Mouse (Mus musculus) forebrain, embryonic 16.5 days (tissue): Measurements from ENCODE around the gene Nhlrc1. TPM values are rescaled to one million over a fixed set of nuclear protein-coding genes. Genes with fewer than 3 reads are reported as not detected.

ENCODE experiments used
- ATAC-seq: fragments of 200-750 bp; cut with Nextera tagmentation; 2 replicates; pipeline ENCODE4 v1.8.0; 2017; ENCODE audit warnings: mild to moderate bottlenecking, moderate library complexity
- H3K27ac ChIP-seq: fragments of 300-500 bp; sonication (generic); 2 replicates; pipeline ENCODE4 v1.5.1; 2014; ENCODE audit warnings: low read length, control low read depth
- H3K27me3 ChIP-seq: fragments of 300-500 bp; sonication (generic); replicated peaks from 2 replicates; pipeline ENCODE4 v1.6.1; 2014; ENCODE audit warnings: low read length; ENCODE audit not compliant: control insufficient read depth, insufficient read depth
- H3K36me3 ChIP-seq: fragments of 300-500 bp; sonication (generic); 2 replicates; pipeline ENCODE4 v1.6.1; 2014; ENCODE audit not compliant: control insufficient read depth, insufficient read depth
- H3K4me1 ChIP-seq: fragments of 300-500 bp; sonication (generic); replicated peaks from 2 replicates; pipeline ENCODE4 v1.6.1; 2014; ENCODE audit warnings: low read length; ENCODE audit not compliant: control insufficient read depth, insufficient read depth
- H3K4me2 ChIP-seq: fragments of 300-500 bp; sonication (generic); 2 replicates; pipeline ENCODE4 v1.6.1; 2014; ENCODE audit warnings: mild to moderate bottlenecking, low read length, control low read depth
- H3K4me3 ChIP-seq: fragments of 300-500 bp; sonication (generic); replicated peaks from 2 replicates; pipeline ENCODE4 v1.5.1; 2014; ENCODE audit warnings: mild to moderate bottlenecking, low read length, control low read depth
- H3K9ac ChIP-seq: fragments of 300-500 bp; sonication (generic); replicated peaks from 2 replicates; pipeline ENCODE4 v1.6.1; 2014; ENCODE audit warnings: low read depth, low read length, control low read depth
- H3K9me3 ChIP-seq: fragments of 300-500 bp; sonication (generic); 2 replicates; pipeline ENCODE4 v1.6.1; 2016; ENCODE audit warnings: low read length; ENCODE audit not compliant: control insufficient read depth
- WGBS: fragments of 180-500 bp; shearing (Covaris S2); extraction: QIAGEN DNeasy Blood & Tissue Kit; methylation state at CpG from one replicate; pipeline ENCODE4 v1.1.7; 2014; 5-methylcytosine and 5-hydroxymethylcytosine counted together
- polyA plus RNA-seq: library from polyadenylated mRNA; unstranded; fragments of >200 nt; fragmentation: Nextera tagmentation; extraction: Ambion mirVana; gene quantifications from 2 replicates; pipeline ENCODE4 v1.2.1, GENCODE M21; 2015

Nhlrc1 gene
- polyA plus RNA-seq, 1 experiment from 2014 or later = 14.9 TPM

GRCm38 (mm10) chr13:47019774-47020173 is 5.1 kb upstream of the Nhlrc1 start:
- no peak for ATAC-seq
- Histone ChIP-seq H3K27ac (no peak overlapping the region), H3K9ac (no peak overlapping the region), H3K4me2 (no peak overlapping the region), H3K9me3 (no peaks in the 10 kb centered on the region), H3K4me3 (no peak overlapping the region), H3K4me1 (no peaks in the 10 kb centered on the region; the same call in 1 of the 2 replicates), H3K27me3 (0 out of 2 replicates have a peak, but pooled peaks cover 2% of the 10 kb centered on the region), H3K36me3 (no peaks in the 10 kb centered on the region)
- 87% methylated on average over 7 of the region's 7 CpGs for WGBS

- Histone ChIP-seq H3K9ac (no peak overlapping the region), H3K9me3 (no peaks in the 10 kb centered on the region), H3K4me3 (no peak overlapping the region), H3K36me3 (no peaks in the 10 kb centered on the region), H3K4me1 (peaks cover 8% of the 10 kb centered on the region; the same call in 1 of the 2 replicates), H3K4me2 (no peak overlapping the region), H3K27ac (no peak overlapping the region), H3K27me3 (0 out of 2 replicates have a peak, but pooled peaks cover 2% of the 10 kb centered on the region)
- 45% methylated on average over 5 of the region's 5 CpGs for WGBS
- 0 out of 2 replicates have a peak, but pooled peaks have one; percentile 38 for ATAC-seq
Observed at GRCm38 (mm10) chr13:47017259-47017658, 2.6 kb upstream of the Nhlrc1 start.

GRCm38 (mm10) chr13:47015195-47015501 is 498 bp upstream of the Nhlrc1 start:
- Histone ChIP-seq H3K36me3 (0 out of 2 replicates have a peak, but pooled peaks cover under 1% of the 10 kb centered on the region), H3K4me2 (peak overlapping the region; percentile 98), H3K9ac (peak overlapping the region; percentile 68; the same call in 1 of the 2 replicates), H3K27me3 (0 out of 2 replicates have a peak, but pooled peaks cover 2% of the 10 kb centered on the region), H3K9me3 (peaks cover 11% of the 10 kb centered on the region), H3K4me1 (peaks cover 8% of the 10 kb centered on the region; the same call in 1 of the 2 replicates), H3K27ac (no peak overlapping the region), H3K4me3 (peak overlapping the region; percentile 69)
- no peak for ATAC-seq
- WGBS = 74% methylated on average over 5 of the region's 5 CpGs

DNA sequence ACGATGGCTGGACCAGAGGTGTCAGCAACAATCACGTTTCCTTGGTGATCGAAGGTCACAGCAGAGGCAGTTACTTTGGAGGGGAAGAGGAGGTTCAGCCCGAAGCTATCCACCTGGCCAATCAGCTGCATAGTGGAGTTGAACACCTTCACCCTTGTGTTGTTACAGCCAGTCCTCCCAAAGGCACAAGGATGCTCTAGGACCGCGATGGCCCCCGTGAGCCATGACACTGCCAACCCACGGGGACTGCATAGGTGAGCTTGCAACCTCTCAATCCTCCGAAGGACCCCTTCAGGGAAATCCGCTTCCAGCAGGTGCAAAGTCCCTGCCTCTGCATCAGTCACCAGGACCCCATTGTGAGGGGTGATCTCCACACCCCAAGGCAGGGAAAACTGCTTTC is 910 bp downstream of the Nhlrc1 start:
- Histone ChIP-seq H3K36me3 (0 out of 2 replicates have a peak, but pooled peaks cover 3% of the 10 kb centered on the region), H3K4me2 (peak overlapping the region; percentile 98), H3K4me1 (peaks cover 8% of the 10 kb centered on the region; the same call in 1 of the 2 replicates), H3K27me3 (0 out of 2 replicates have a peak, but pooled peaks cover 2% of the 10 kb centered on the region), H3K4me3 (peak overlapping the region; percentile 69), H3K27ac (no peak overlapping the region), H3K9me3 (peaks cover 15% of the 10 kb centered on the region), H3K9ac (no peak overlapping the region; the same call in 1 of the 2 replicates)
- 67% methylated on average over 10 of the region's 10 CpGs for WGBS
- ATAC-seq = no peak

DNA sequence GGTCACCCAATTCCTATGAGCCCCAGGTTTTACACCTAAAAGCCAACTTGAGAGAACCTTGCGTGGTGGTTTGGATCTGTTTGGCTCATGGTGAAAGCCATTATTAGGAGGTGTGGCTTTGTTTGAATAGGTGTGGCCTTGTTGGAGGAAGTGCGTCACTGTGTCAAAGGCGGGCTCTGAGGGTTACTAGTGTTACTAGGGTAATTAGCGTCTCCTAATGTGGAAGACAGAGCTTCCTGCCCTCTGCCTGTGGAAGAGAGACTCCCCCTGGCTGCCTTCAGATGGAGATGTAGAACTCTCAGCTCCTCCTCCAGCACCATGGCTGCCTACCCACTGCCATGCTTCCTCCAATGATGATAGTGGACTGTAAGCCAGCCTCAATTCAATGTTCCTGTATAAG is 13.1 kb downstream of the Nhlrc1 start:
- H3K27ac ChIP-seq = no peak overlapping the region
- no peaks in the 10 kb centered on the region for H3K9me3 ChIP-seq
- no peak for ATAC-seq
- H3K4me3 ChIP-seq = no peak overlapping the region
- H3K9ac ChIP-seq = no peak overlapping the region
- WGBS = 92% methylated on average over 4 of the region's 4 CpGs
- H3K36me3 ChIP-seq = no peaks in the 10 kb centered on the region
- no peaks in the 10 kb centered on the region for H3K27me3 ChIP-seq
- H3K4me1 ChIP-seq = no peaks in the 10 kb centered on the region
- no peak overlapping the region for H3K4me2 ChIP-seq

DNA sequence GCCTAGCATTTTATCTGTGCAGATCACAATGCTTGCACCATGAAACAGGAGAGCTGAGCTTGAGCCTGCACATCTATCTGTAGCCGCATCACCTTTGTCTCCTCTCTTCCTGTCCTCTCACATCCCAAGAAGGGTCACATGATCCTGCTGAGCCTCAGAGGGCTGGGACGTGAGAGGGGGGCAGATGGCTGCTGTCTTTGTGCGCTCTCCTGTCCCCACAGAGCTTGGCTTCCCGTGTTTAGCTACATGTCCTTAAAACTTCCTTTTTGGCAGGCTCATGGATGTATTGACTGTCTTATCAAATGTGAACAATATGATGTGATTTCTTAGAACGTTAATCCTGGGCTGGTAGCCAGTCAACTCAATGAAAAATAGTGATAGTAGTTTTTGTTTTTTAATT is 15.2 kb downstream of the Nhlrc1 start:
- no peak overlapping the region for H3K4me2 ChIP-seq
- H3K36me3 ChIP-seq = no peaks in the 10 kb centered on the region
- no peak for ATAC-seq

GRCm38 (mm10) chr13:46997355-46997754 is 17.3 kb downstream of the Nhlrc1 start:
- H3K4me3 ChIP-seq = no peak overlapping the region
- H3K9me3 ChIP-seq = no peaks in the 10 kb centered on the region
- no peak overlapping the region for H3K4me2 ChIP-seq
- no peaks in the 10 kb centered on the region for H3K36me3 ChIP-seq
- H3K4me1 ChIP-seq = no peaks in the 10 kb centered on the region
- no peak overlapping the region for H3K27ac ChIP-seq
- no peaks in the 10 kb centered on the region for H3K27me3 ChIP-seq
- ATAC-seq = no peak
- WGBS = 80% methylated on average over 4 of the region's 4 CpGs
- H3K9ac ChIP-seq = no peak overlapping the region

More for the DNA sequence above, 15.2 kb downstream of the Nhlrc1 start:
- H3K9ac ChIP-seq = no peak overlapping the region
- no peaks in the 10 kb centered on the region for H3K9me3 ChIP-seq
- 59% methylated on average over 5 of the region's 5 CpGs for WGBS
- H3K27ac ChIP-seq = no peak overlapping the region
- H3K4me1 ChIP-seq = no peaks in the 10 kb centered on the region
- no peak overlapping the region for H3K4me3 ChIP-seq
- no peaks in the 10 kb centered on the region for H3K27me3 ChIP-seq

- ATAC-seq = no peak
- Histone ChIP-seq H3K9ac (no peak overlapping the region), H3K4me3 (no peak overlapping the region), H3K36me3 (no peaks in the 10 kb centered on the region), H3K4me1 (no peaks in the 10 kb centered on the region), H3K27ac (no peak overlapping the region), H3K4me2 (no peak overlapping the region), H3K27me3 (no peaks in the 10 kb centered on the region), H3K9me3 (no peaks in the 10 kb centered on the region)
- WGBS = 83% methylated on average over 2 of the region's 2 CpGs
Observed at GRCm38 (mm10) chr13:46993274-46993551, 21.4 kb downstream of the Nhlrc1 start.

DNA sequence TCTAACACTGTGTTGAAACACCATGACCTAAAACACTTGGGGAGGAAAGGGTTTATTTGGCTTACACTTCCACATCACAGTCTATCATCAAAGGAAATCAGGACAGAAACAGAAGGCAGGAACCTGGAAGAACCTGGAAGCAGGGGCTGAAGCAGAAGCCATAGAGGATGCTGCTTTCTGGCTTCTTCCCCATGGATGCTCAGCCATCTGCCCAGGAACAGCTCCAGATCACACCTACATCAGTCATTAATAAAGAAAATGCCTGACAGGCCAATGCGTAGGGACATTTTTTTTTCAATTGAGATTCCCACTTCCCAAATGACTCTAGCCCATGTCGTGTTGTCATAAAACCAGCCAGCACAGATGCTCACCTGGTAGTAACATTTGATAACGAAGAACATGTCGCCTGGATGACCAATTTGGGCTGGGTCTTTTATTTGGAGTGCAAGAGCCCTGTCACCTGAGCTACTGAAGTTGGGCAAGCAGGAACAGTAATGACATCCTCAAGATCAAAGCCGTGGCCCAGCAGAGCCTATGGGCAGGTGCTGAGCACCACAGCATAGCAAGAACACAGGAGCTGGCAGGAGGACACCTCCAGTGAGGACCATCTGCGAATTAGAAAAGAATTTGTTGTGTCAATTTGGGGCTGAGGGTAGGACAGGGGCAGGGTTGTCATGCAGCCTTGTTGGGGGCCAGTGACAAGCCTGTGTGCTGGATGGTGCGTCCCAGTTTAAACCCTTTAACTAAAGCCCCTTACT is 22.0 kb downstream of the Nhlrc1 start:
- Histone ChIP-seq H3K9ac (no peak overlapping the region), H3K36me3 (no peaks in the 10 kb centered on the region), H3K4me1 (no peaks in the 10 kb centered on the region), H3K4me2 (no peak overlapping the region), H3K4me3 (no peak overlapping the region), H3K27me3 (no peaks in the 10 kb centered on the region), H3K27ac (no peak overlapping the region), H3K9me3 (no peaks in the 10 kb centered on the region)
- ATAC-seq = no peak
- WGBS = 68% methylated on average over 7 of the region's 7 CpGs
